Mouse (Mus musculus): ENCODE measurements around the gene Agtpbp1. TPM values are rescaled to one million over a fixed set of nuclear protein-coding genes. Genes with fewer than 3 reads are reported as not detected.
A peak's percentile ranks its signal among the peaks of the same experiment; 100 is the strongest.

The Agtpbp1 gene
- polyA plus RNA-seq, 1 experiment, result not detected

GRCm38 (mm10) chr13:59450840-59451239 lies 134.2 kb downstream of the Agtpbp1 start:
- H3K27ac ChIP-seq (ENCODE audit: insufficient read depth, low read depth, low read length), result no peak overlapping the region
- H3K4me1 ChIP-seq (ENCODE audit: control insufficient read depth, insufficient read depth, low read length), result peaks cover 15% of the 10 kb centered on the region; the same call in 1 of the 2 replicates
- TF ChIP-seq CTCF (IDR thresholded peaks at IDR 0.05; ENCODE audit: insufficient read depth, low read depth, low read length) (no peak), POLR2A (IDR thresholded peaks at IDR 0.05; ENCODE audit: insufficient read depth, low read depth, low read length) (no peak)
- 45% methylated on average over 10 of the region's 10 CpGs for WGBS
- no peak overlapping the region for H3K4me3 ChIP-seq (ENCODE audit: insufficient read depth, low read depth, low read length)

DNA sequence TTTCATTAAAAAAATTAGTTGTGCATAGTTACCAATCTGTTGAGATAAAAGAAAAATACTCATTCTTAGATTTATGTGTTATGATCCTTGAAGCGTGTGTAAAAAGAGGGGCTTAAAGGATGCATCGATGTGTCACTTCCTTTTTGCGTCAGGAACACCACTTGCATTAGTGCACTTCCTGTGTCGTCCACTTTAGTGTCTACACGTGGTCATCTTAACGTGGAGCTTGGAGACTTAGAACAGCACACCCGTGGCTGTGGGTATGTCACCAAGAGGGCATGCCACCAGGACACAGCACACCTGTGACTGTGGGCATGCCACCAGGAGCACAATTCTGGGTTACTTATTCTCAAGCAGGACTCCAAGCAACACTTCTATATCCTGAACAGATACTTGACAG lies 137.9 kb downstream of the Agtpbp1 start:
- H3K4me3 ChIP-seq (ENCODE audit: insufficient read depth, low read depth, low read length), result no peak overlapping the region
- peaks cover 6% of the 10 kb centered on the region; the same call in 1 of the 2 replicates for H3K4me1 ChIP-seq (ENCODE audit: control insufficient read depth, insufficient read depth, low read length)
- WGBS, result 90% methylated on average over 7 of the region's 7 CpGs
- TF ChIP-seq POLR2A (IDR thresholded peaks at IDR 0.05; ENCODE audit: insufficient read depth, low read depth, low read length), result no peak
- H3K27ac ChIP-seq (ENCODE audit: insufficient read depth, low read depth, low read length), result no peak overlapping the region

DNA sequence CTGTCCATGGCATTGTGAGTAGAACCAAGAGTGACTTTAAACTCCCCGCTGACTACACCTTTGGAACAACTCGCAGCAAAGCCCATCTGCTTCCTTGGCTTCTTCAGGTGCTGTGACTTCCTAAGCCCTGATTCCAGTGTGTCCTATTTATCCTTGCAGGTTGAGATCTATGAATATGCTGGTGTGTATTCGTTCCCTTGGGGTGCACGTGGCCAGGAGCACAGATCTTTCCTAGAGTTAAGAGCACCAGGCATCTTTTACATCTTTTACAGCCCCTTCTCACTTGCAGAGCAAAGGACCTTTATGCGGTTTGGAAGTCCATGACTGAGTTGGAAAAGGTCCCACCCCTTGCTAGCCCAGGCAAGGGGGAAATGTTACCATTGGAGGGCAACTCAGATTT lies 139.8 kb downstream of the Agtpbp1 start:
- 93% methylated on average over 5 of the region's 5 CpGs for WGBS
- H3K27ac ChIP-seq (ENCODE audit: insufficient read depth, low read depth, low read length), result no peak overlapping the region

GRCm38 (mm10) chr13:59444371-59444770 lies 140.7 kb downstream of the Agtpbp1 start:
- TF ChIP-seq CTCF (IDR thresholded peaks at IDR 0.05; ENCODE audit: insufficient read depth, low read depth, low read length), result no peak
- TF ChIP-seq POLR2A (IDR thresholded peaks at IDR 0.05; ENCODE audit: insufficient read depth, low read depth, low read length), result no peak
- Histone ChIP-seq H3K4me3 (ENCODE audit: insufficient read depth, low read depth, low read length) (no peak overlapping the region), H3K4me1 (ENCODE audit: control insufficient read depth, insufficient read depth, low read length) (no peaks in the 10 kb centered on the region), H3K27ac (ENCODE audit: insufficient read depth, low read depth, low read length) (no peak overlapping the region)
- WGBS, result 82% methylated on average over 6 of the region's 6 CpGs

More for the DNA sequence above, 139.8 kb downstream of the Agtpbp1 start:
- no peak for TF ChIP-seq CTCF (IDR thresholded peaks at IDR 0.05; ENCODE audit: insufficient read depth, low read depth, low read length)
- TF ChIP-seq POLR2A (IDR thresholded peaks at IDR 0.05; ENCODE audit: insufficient read depth, low read depth, low read length), result no peak
- Histone ChIP-seq H3K4me3 (ENCODE audit: insufficient read depth, low read depth, low read length) (no peak overlapping the region), H3K4me1 (ENCODE audit: control insufficient read depth, insufficient read depth, low read length) (0 out of 2 replicates have a peak, but pooled peaks cover 1% of the 10 kb centered on the region)

DNA sequence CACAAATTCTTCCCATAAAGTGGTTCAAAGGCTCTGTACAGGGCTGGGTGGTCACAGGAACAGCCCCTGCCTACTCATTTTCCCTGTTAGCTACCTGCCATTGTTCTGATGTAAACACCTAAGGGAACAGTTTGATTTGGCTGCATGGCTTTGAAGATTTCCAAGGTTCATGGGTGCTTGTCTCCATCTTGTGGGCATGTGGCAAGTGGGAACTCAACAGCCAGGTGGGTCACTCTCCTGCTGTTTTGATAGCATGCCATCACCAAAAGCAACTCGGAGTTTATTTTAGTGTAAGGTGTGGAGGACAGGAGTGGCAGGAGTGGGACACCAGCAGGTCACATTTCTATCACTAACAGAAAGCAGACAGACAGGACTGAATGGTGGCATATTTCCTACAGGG lies 145.3 kb downstream of the Agtpbp1 start:
- TF ChIP-seq POLR2A (IDR thresholded peaks at IDR 0.05; ENCODE audit: insufficient read depth, low read depth, low read length), result no peak
- no peak for TF ChIP-seq CTCF (IDR thresholded peaks at IDR 0.05; ENCODE audit: insufficient read depth, low read depth, low read length)
- Histone ChIP-seq H3K27ac (ENCODE audit: insufficient read depth, low read depth, low read length) (no peak overlapping the region), H3K4me3 (ENCODE audit: insufficient read depth, low read depth, low read length) (no peak overlapping the region), H3K4me1 (ENCODE audit: control insufficient read depth, insufficient read depth, low read length) (0 out of 2 replicates have a peak, but pooled peaks cover 2% of the 10 kb centered on the region)
- WGBS, result 73% methylated on average over 1 of the region's 1 CpGs

GRCm38 (mm10) chr13:59434554-59434953 lies 150.5 kb downstream of the Agtpbp1 start:
- no peak for TF ChIP-seq POLR2A (IDR thresholded peaks at IDR 0.05; ENCODE audit: insufficient read depth, low read depth, low read length)
- H3K27ac ChIP-seq (ENCODE audit: insufficient read depth, low read depth, low read length), result no peak overlapping the region
- H3K4me3 ChIP-seq (ENCODE audit: insufficient read depth, low read depth, low read length), result no peak overlapping the region
- peaks cover 16% of the 10 kb centered on the region for H3K4me1 ChIP-seq (ENCODE audit: control insufficient read depth, insufficient read depth, low read length)
- 97% methylated on average over 1 of the region's 1 CpGs for WGBS

DNA sequence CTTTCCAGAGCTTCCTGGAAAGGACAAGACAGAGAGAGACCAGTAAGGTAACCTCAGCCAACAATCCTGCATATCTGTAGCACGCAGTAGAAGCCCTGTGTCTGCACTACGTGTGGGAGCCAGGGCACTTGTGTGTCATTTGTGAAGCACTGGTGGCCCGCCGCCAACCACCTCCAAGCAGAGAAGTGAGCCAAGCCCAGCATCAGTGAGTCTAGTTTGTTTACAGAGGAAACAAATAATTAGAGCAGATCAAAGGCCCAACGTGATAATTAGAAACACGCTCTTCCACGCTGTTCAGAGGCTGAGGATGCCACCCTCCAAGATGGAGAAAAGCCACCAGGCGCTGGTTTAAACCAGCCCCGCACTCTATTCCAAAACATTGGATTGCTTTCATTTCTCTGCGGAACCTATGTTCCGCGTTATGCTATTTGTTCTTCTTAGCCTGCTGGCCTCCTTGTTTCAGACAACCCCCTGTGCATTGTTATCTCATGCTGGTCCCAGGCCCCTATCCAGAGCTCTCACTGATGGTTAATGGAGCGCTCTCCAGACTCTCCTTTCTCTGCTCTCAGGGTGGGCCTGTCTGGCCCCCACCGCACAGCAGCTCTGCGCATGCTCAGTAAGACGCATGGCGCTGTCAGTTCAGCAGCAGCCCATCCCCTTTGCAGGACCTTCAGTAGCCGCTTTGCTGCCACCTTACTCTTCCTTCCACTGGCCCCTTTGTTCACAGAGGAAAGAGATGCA lies 153.7 kb downstream of the Agtpbp1 start:
- H3K4me3 ChIP-seq (ENCODE audit: insufficient read depth, low read depth, low read length), result peak overlapping the region; percentile 3; the same call in 1 of the 2 replicates
- TF ChIP-seq POLR2A (IDR thresholded peaks at IDR 0.05; ENCODE audit: insufficient read depth, low read depth, low read length), result no peak
- no peak for TF ChIP-seq CTCF (IDR thresholded peaks at IDR 0.05; ENCODE audit: insufficient read depth, low read depth, low read length)
- WGBS, result 13% methylated on average over 18 of the region's 18 CpGs
- H3K4me1 ChIP-seq (ENCODE audit: control insufficient read depth, insufficient read depth, low read length), result peaks cover 13% of the 10 kb centered on the region
- peak overlapping the region; percentile 60 for H3K27ac ChIP-seq (ENCODE audit: insufficient read depth, low read depth, low read length)

DNA sequence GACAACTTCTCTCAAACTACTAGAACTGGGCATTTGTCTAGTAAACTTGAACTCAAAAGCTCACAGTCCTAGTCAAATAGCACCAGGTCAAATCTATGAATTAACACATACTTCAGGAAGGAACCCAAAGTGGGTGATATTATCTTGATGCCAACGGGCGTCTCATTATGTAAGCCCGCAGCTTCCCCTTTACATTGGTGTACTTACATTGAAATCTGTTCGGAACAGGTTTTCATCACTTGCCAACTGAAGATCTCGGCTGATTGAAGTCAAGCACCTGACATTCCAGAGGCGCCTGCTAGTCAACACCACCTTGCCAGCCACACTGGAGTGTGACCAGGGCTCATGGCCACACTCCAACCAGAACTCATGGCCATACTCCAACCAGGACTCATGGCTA lies 155.7 kb downstream of the Agtpbp1 start:
- Histone ChIP-seq H3K4me3 (ENCODE audit: insufficient read depth, low read depth, low read length) (no peak overlapping the region), H3K27ac (ENCODE audit: insufficient read depth, low read depth, low read length) (no peak overlapping the region), H3K4me1 (ENCODE audit: control insufficient read depth, insufficient read depth, low read length) (peaks cover 16% of the 10 kb centered on the region)
- 97% methylated on average over 6 of the region's 6 CpGs for WGBS
- TF ChIP-seq CTCF (IDR thresholded peaks at IDR 0.05; ENCODE audit: insufficient read depth, low read depth, low read length), result no peak
- no peak for TF ChIP-seq POLR2A (IDR thresholded peaks at IDR 0.05; ENCODE audit: insufficient read depth, low read depth, low read length)

DNA sequence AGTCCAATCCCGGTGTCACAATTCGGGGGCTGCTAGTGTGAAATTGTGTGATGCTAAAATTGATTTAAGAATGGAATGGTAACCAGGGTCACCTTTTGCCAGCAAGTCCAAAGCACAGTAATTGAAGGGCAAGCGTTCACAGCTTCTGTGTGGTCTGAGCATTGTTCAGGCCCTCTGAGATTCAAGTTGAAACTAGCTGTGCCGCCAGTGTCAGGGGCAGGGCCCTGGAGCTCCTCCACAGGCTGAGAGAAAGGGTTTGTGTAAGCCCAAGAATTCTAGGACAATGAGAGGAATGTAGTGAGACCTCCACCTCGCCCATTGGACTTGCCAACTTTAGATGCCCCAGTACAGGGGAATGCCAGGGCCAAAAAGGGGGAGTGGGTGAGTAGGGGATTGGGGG lies 161.2 kb downstream of the Agtpbp1 start:
- H3K27ac ChIP-seq (ENCODE audit: insufficient read depth, low read depth, low read length), result no peak overlapping the region
- 83% methylated on average over 5 of the region's 5 CpGs for WGBS
- TF ChIP-seq CTCF (IDR thresholded peaks at IDR 0.05; ENCODE audit: insufficient read depth, low read depth, low read length) (no peak), POLR2A (IDR thresholded peaks at IDR 0.05; ENCODE audit: insufficient read depth, low read depth, low read length) (no peak)
- H3K4me1 ChIP-seq (ENCODE audit: control insufficient read depth, insufficient read depth, low read length), result peaks cover 5% of the 10 kb centered on the region; the same call in 1 of the 2 replicates
- no peak overlapping the region for H3K4me3 ChIP-seq (ENCODE audit: insufficient read depth, low read depth, low read length)
